Mouse (Mus musculus): Measurements from ENCODE around the gene Gm10570.

Gm10570 gene

GRCm38 (mm10) chr4:130302285-130302870 is 6.1 kb downstream of the Gm10570 start:
- no peak for DNase-seq

- no peak for DNase-seq
These were observed 8.8 kb downstream of the Gm10570 start for GRCm38 (mm10) chr4:130299629-130300018.

GRCm38 (mm10) chr4:130298877-130299628 is 9.4 kb downstream of the Gm10570 start:
- peak; percentile 66 for DNase-seq

- DNase-seq = peak; percentile 39
These were observed 11.3 kb downstream of the Gm10570 start for GRCm38 (mm10) chr4:130297123-130297529.

GRCm38 (mm10) chr4:130296243-130296965 is 12.1 kb downstream of the Gm10570 start:
- DNase-seq = no peak

GRCm38 (mm10) chr4:130295047-130295745 is 13.3 kb downstream of the Gm10570 start:
- no peak for DNase-seq

GRCm38 (mm10) chr4:130294513-130294912 is 14.0 kb downstream of the Gm10570 start:
- DNase-seq = no peak

GRCm38 (mm10) chr4:130292271-130292670 is 16.2 kb downstream of the Gm10570 start:
- DNase-seq = peak; percentile 83

GRCm38 (mm10) chr4:130289824-130290223 is 18.6 kb downstream of the Gm10570 start:
- no peak for DNase-seq

- DNase-seq = no peak
These were observed 21.9 kb downstream of the Gm10570 start for GRCm38 (mm10) chr4:130286531-130286930.

- DNase-seq = no peak
These were observed 24.6 kb downstream of the Gm10570 start for GRCm38 (mm10) chr4:130283826-130284225.

- no peak for DNase-seq
These were observed 25.6 kb downstream of the Gm10570 start for GRCm38 (mm10) chr4:130282856-130283255.

GRCm38 (mm10) chr4:130279105-130279504 is 29.4 kb downstream of the Gm10570 start, which contains the start of gene Serinc2:
Gene Serinc2 (minus strand): TSS chr4:130279205.
- no peak for DNase-seq

- no peak for DNase-seq
These were observed 31.8 kb downstream of the Gm10570 start for GRCm38 (mm10) chr4:130276573-130277176.

- no peak for DNase-seq
These were observed 32.7 kb downstream of the Gm10570 start for GRCm38 (mm10) chr4:130275823-130276105.

- peak; percentile 67 for DNase-seq
These were observed 33.3 kb downstream of the Gm10570 start for GRCm38 (mm10) chr4:130275016-130275822.

- peak; percentile 65 for DNase-seq
These were observed 34.0 kb downstream of the Gm10570 start for GRCm38 (mm10) chr4:130274346-130275015.

- DNase-seq = peak; percentile 55
These were observed 34.7 kb downstream of the Gm10570 start for GRCm38 (mm10) chr4:130273698-130274345.

GRCm38 (mm10) chr4:130270611-130271347 is 37.7 kb downstream of the Gm10570 start:
- no peak for DNase-seq

GRCm38 (mm10) chr4:130270089-130270488 is 38.4 kb downstream of the Gm10570 start:
- peak; percentile 69 for DNase-seq

Data from cerebellum, adult 11 months (tissue).